Mouse (Mus musculus) spleen, adult 2 months (tissue): ENCODE measurements at regions not wholly inside any gene's neighbourhood (a gene's known extent, or its start where the extent isn't known, plus 50 kb on each side); places are given as distances from the start of the nearest gene placed in this dataset.

Experiments used
- CTCF ChIP-seq: fragments of 200-500 bp; IDR thresholded peaks from 2 replicates; pipeline ENCODE4 v1.5.1; 2011; ENCODE audit warnings: mild to moderate bottlenecking, inconsistent platforms; ENCODE audit not compliant: insufficient read depth, insufficient read length, insufficient replicate concordance; ENCODE audit errors: extremely low read depth
- POLR2A ChIP-seq: fragments of 200-500 bp; IDR thresholded peaks from 2 replicates; pipeline ENCODE4 v1.6.1; 2011; ENCODE audit warnings: low read depth, low read length, inconsistent platforms

DNA sequence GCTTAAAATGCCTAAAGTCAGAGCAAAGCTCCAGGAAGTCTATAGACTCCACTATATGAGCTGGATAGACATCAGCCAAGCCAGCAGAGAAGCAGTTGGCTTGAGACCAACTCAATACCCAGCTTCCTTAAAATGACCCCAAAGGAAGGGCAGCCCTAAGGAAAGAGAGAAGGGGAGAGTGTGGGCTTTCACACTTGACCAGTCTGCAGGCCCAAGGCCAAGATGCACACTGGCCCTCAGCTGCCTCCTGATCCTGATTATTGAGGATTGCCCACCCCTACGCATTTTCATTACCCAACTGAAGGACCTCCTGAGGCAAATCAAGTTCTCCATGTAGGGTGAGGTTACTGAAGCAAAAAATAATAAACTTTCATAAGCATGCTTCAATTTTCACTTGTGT lies 548.6 kb downstream of the Tns1 start:
- no peak for TF ChIP-seq CTCF
- TF ChIP-seq POLR2A: no peak
